Mouse (Mus musculus): ENCODE data around the gene Lyzl4. TPM values are rescaled to one million over a fixed set of nuclear protein-coding genes. Genes with fewer than 3 reads are reported as not detected.
A peak's percentile ranks its signal among the peaks of the same experiment; 100 is the strongest.

The Lyzl4 gene
- total and polyA plus RNA-seq, 3 experiments, result not detected

- Histone ChIP-seq H3K36me3 (replicated peaks in 1 of 2; ENCODE audit: control insufficient read depth in 1 of 2, insufficient read depth in 1 of 2, low read length in 1 of 2) (no peaks in the 10 kb centered on the region), H3K27ac (ENCODE audit: insufficient read depth, low read depth) (no peak overlapping the region), H3K4me2 (ENCODE audit: insufficient read depth, low read depth, poor library complexity, severe bottlenecking) (no peak overlapping the region; the same call in 1 of the 2 replicates), H3K9ac (ENCODE audit: insufficient read depth, low read depth) (no peak overlapping the region), H3K27me3 (replicated peaks) (no peaks in the 10 kb centered on the region), H3K4me1 (ENCODE audit: control insufficient read depth in 1 of 2, insufficient read depth in 2 of 2) (no peaks in the 10 kb centered on the region; a peak in 1 of 4 replicates), H3K79me2 (replicated peaks; ENCODE audit: control insufficient read depth, extremely low read depth, insufficient read depth, poor library complexity, severe bottlenecking) (no peaks in the 10 kb centered on the region), H3K9me3 (replicated peaks; ENCODE audit: low read length) (peaks cover 5% of the 10 kb centered on the region), H3K4me3 (replicated peaks in 1 of 3; ENCODE audit: low read depth in 2 of 3, low read length in 2 of 3, poor library complexity in 1 of 3) (no peak overlapping the region)
- dilution Hi-C loops (cut with MboI; ENCODE audit: extremely low pct_ligation_motif_present, extremely low pct_unique_long_range_greater_than_20kb, low sequenced_read_pairs), result no loop called here
- no peak for TF ChIP-seq ZNF384 (IDR thresholded peaks at IDR 0.05; ENCODE audit: low read depth, low read length)
- TF ChIP-seq USF2 (conservative IDR thresholded peaks at IDR 0.05; ENCODE audit: low read depth, low read length), result no peak
- TF ChIP-seq MYC (IDR thresholded peaks at IDR 0.05; ENCODE audit: low read depth, low read length), result no peak
- TF ChIP-seq NRF1 (IDR thresholded peaks at IDR 0.05; ENCODE audit: low read depth, low read length), result no peak
- TF ChIP-seq CHD1 (IDR thresholded peaks at IDR 0.05; ENCODE audit: low read depth, low read length), result no peak
- TF ChIP-seq ETS1 (conservative IDR thresholded peaks at IDR 0.05; ENCODE audit: low read depth, low read length), result no peak
- TF ChIP-seq E2F4 (IDR thresholded peaks at IDR 0.05; ENCODE audit: insufficient replicate concordance, low read depth, low read length), result no peak
- TF ChIP-seq NELFE (IDR thresholded peaks at IDR 0.05; ENCODE audit: low read depth, low read length), result no peak
- no peak for TF ChIP-seq JUND (conservative IDR thresholded peaks at IDR 0.05; ENCODE audit: low read depth, low read length)
- no peak for TF ChIP-seq BHLHE40 (IDR thresholded peaks at IDR 0.05; ENCODE audit: low read depth, low read length)
- TF ChIP-seq ZKSCAN1 (IDR thresholded peaks at IDR 0.05; ENCODE audit: borderline replicate concordance, low read depth, low read length), result no peak
- no peak for TF ChIP-seq ZC3H11A (IDR thresholded peaks at IDR 0.05; ENCODE audit: low read depth, low read length)
- TF ChIP-seq SMC3 (IDR thresholded peaks at IDR 0.05; ENCODE audit: low read depth, low read length), result no peak
- no peak for TF ChIP-seq MAFK (IDR thresholded peaks at IDR 0.05; ENCODE audit: insufficient replicate concordance, low read length)
- TF ChIP-seq ZMIZ1 (IDR thresholded peaks at IDR 0.05; ENCODE audit: low read depth, low read length), result no peak
- no peak for TF ChIP-seq MAX (IDR thresholded peaks at IDR 0.05; ENCODE audit: low read length)
- TF ChIP-seq ELF1 (IDR thresholded peaks at IDR 0.05; ENCODE audit: low read depth, low read length), result no peak
- TF ChIP-seq GABPA (IDR thresholded peaks at IDR 0.05; ENCODE audit: insufficient replicate concordance, low read depth, low read length), result no peak
- no peak for DNase-seq (ENCODE audit: extremely low read depth)
- in situ Hi-C loops (cut with MboI; ENCODE audit: low pct_ligation_motif_present, low pct_unique_long_range_greater_than_20kb, low sequenced_read_pairs), result loop anchor here (5.0 kb wide), 1 partner anchor 118 kb away; no protein-coding TSS in a partner anchor
Measured at GRCm38 (mm10) chr9:121600201-121600860, 41.6 kb downstream of the Lyzl4 start.

DNA sequence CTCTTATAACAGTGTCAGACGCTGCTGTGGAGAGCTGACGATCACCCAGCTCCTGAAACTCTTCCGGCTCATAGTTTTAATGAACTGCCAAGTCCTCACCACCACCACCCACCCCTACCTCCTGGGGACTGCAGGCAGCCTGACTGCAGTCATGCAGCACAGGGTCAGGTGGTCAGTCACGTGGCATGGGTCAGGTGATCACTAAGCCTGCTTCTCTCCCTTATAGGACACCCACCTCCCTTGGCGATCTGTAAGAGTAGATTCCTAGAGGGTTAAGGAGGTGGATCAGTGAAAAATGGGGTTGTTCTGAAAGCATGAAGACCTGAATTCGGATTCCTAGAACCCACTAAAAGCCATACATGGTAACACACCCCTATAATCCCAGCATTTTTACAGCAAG, 42.3 kb downstream of the Lyzl4 start:
- H3K9me3 ChIP-seq (replicated peaks; ENCODE audit: low read length), result peaks cover 5% of the 10 kb centered on the region
- no peaks in the 10 kb centered on the region for H3K79me2 ChIP-seq (replicated peaks; ENCODE audit: control insufficient read depth, extremely low read depth, insufficient read depth, poor library complexity, severe bottlenecking)
- dilution Hi-C loops (cut with MboI; ENCODE audit: extremely low pct_ligation_motif_present, extremely low pct_unique_long_range_greater_than_20kb, low sequenced_read_pairs), result no loop called here
- H3K36me3 ChIP-seq (replicated peaks in 1 of 2; ENCODE audit: control insufficient read depth in 1 of 2, insufficient read depth in 1 of 2, low read length in 1 of 2), result no peaks in the 10 kb centered on the region
- in situ Hi-C loops (cut with MboI; ENCODE audit: low pct_ligation_motif_present, low pct_unique_long_range_greater_than_20kb, low sequenced_read_pairs), result no loop called here
- no peak overlapping the region for H3K27ac ChIP-seq (ENCODE audit: insufficient read depth, low read depth)
- no peaks in the 10 kb centered on the region; a peak in 1 of 4 replicates for H3K4me1 ChIP-seq (ENCODE audit: control insufficient read depth in 1 of 2, insufficient read depth in 2 of 2)
- DNase-seq (ENCODE audit: extremely low read depth), result no peak
- no peak overlapping the region for H3K4me3 ChIP-seq (replicated peaks in 1 of 3; ENCODE audit: low read depth in 2 of 3, low read length in 2 of 3, poor library complexity in 1 of 3)
- TF ChIP-seq KAT2A (IDR thresholded peaks at IDR 0.05; ENCODE audit: insufficient replicate concordance, low read length) (no peak), ELF1 (IDR thresholded peaks at IDR 0.05; ENCODE audit: low read depth, low read length) (no peak), USF2 (conservative IDR thresholded peaks at IDR 0.05; ENCODE audit: low read depth, low read length) (peak; percentile 77), SMC3 (IDR thresholded peaks at IDR 0.05; ENCODE audit: low read depth, low read length) (no peak), EP300 (IDR thresholded peaks at IDR 0.05; ENCODE audit: low read length) (no peak), USF1 (IDR thresholded peaks at IDR 0.05; ENCODE audit: low read depth, low read length) (peak; percentile 69)
- no peaks in the 10 kb centered on the region for H3K27me3 ChIP-seq (replicated peaks)
- H3K4me2 ChIP-seq (ENCODE audit: insufficient read depth, low read depth, poor library complexity, severe bottlenecking), result no peak overlapping the region
- no peak overlapping the region for H3K9ac ChIP-seq (ENCODE audit: insufficient read depth, low read depth)
